Mouse (Mus musculus) limb, embryonic 15.5 days (tissue): ENCODE results near the gene Fbxl17. TPM values are rescaled to one million over a fixed set of nuclear protein-coding genes. Genes with fewer than 3 reads are reported as not detected.

Source experiments
- ATAC-seq: fragments of 200-750 bp; cut with Nextera tagmentation; 2 replicates; pipeline ENCODE4 v1.8.0; 2017; ENCODE audit warnings: low read depth, moderate TSS enrichment; ENCODE audit not compliant: insufficient number of reproducible peaks, low FRiP score, low TSS enrichment
- H3K27ac ChIP-seq: fragments of 300-500 bp; sonication (generic); 2 replicates; pipeline ENCODE4 v1.5.1; 2015; ENCODE audit warnings: moderate library complexity, mild to moderate bottlenecking, inconsistent platforms
- H3K27me3 ChIP-seq: fragments of 300-500 bp; sonication (generic); 2 replicates; pipeline ENCODE4 v1.6.1; 2015; ENCODE audit warnings: inconsistent platforms
- H3K36me3 ChIP-seq: fragments of 300-500 bp; sonication (generic); 2 replicates; pipeline ENCODE4 v1.6.1; 2015; ENCODE audit warnings: inconsistent platforms
- H3K4me1 ChIP-seq: fragments of 300-500 bp; sonication (generic); 2 replicates; pipeline ENCODE4 v1.6.1; 2015; ENCODE audit warnings: inconsistent platforms
- H3K4me2 ChIP-seq: fragments of 300-500 bp; sonication (generic); 2 replicates; pipeline ENCODE4 v1.6.1; 2015; ENCODE audit warnings: mild to moderate bottlenecking, inconsistent platforms
- H3K4me3 ChIP-seq: fragments of 300-500 bp; sonication (generic); 2 replicates; pipeline ENCODE4 v1.5.1; 2015; ENCODE audit warnings: mild to moderate bottlenecking, inconsistent platforms
- H3K9ac ChIP-seq: fragments of 300-500 bp; sonication (generic); 2 replicates; pipeline ENCODE4 v1.6.1; 2015; ENCODE audit warnings: inconsistent platforms
- H3K9me3 ChIP-seq: fragments of 300-500 bp; sonication (generic); 2 replicates; pipeline ENCODE4 v1.6.1; 2016; ENCODE audit warnings: inconsistent platforms
- WGBS: fragments of 180-500 bp; shearing (Covaris S2); methylation state at CpG from one replicate; pipeline ENCODE4 v1.1.7; 2015; 5-methylcytosine and 5-hydroxymethylcytosine counted together
- polyA plus RNA-seq: library from polyadenylated mRNA; unstranded; fragments of >200 nt; fragmentation: Nextera tagmentation; extraction: Ambion mirVana; gene quantifications from 2 replicates; pipeline ENCODE4 v1.2.1, GENCODE M21; 2015

The Fbxl17 gene
- polyA plus RNA-seq, 1 experiment from 2014 or later, result 7.8 TPM

DNA sequence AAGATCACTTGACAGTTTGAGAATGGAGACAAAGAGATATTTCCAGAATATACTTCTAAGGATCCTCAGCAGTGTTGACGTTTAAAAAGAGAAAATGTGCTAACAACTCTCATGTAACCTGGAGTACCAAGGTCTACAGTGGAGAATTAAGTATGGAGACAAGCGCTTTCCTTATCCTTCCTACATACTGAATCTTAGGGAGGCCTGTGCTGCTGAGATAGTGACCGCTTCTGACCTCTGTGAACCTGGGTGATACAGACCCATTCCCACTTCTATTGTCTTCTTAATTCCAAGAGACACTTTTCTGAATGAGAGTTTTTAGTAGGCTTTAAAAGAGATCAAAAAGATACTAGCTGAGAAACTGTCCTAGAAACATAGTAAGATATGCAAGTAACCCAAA lies 278.2 kb downstream of the Fbxl17 start:
- Histone ChIP-seq H3K27me3 (no peaks in the 10 kb centered on the region), H3K36me3 (no peaks in the 10 kb centered on the region), H3K4me1 (no peaks in the 10 kb centered on the region), H3K9ac (no peak overlapping the region), H3K4me2 (no peak overlapping the region), H3K9me3 (no peaks in the 10 kb centered on the region), H3K27ac (no peak overlapping the region), H3K4me3 (no peak overlapping the region)
- 86% methylated on average over 3 of the region's 3 CpGs for WGBS
- no peak for ATAC-seq

DNA sequence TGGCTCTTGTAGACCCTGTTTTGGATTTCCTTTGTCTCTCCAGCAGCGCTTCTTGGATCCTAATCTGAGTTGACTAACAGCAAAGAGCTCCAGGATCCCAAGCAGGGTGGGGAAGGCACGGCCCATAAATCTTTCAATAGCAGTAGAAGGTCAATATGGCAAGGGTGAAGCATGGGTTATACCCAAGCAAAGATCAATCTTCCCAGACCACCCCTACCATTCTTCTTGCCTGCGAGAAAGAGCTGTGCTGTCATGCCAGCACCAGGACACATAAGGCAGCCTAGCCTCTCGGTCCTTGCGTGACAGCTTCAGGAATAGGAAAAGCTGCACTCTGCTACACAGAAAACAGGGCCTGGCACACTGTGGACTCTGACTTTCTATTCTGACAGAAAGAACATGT lies 279.0 kb downstream of the Fbxl17 start:
- Histone ChIP-seq H3K4me2 (no peak overlapping the region), H3K36me3 (no peaks in the 10 kb centered on the region), H3K4me1 (no peaks in the 10 kb centered on the region), H3K9ac (no peak overlapping the region), H3K27me3 (no peaks in the 10 kb centered on the region), H3K27ac (no peak overlapping the region), H3K4me3 (no peak overlapping the region), H3K9me3 (no peaks in the 10 kb centered on the region)
- WGBS, result 68% methylated on average over 5 of the region's 5 CpGs
- ATAC-seq, result no peak

DNA sequence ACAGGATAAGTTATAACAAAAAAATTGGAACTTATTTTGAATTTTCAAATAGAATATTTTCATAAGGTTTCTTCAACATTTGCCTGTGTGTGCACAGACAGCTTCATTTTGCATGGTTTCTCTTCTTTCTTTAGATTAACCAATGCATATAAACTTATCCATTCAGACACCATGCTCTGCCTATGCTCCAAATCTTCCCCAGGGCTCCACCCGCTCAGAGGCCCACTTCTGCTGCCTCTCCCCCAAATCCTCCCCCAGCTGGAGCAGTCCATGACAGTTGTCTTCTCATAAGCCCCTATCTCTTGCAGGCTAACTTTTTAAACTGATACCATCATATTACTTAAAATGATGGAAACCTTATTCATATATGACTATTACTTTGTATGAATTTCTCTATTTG lies 282.8 kb downstream of the Fbxl17 start:
- no peak overlapping the region for H3K4me2 ChIP-seq
- H3K4me3 ChIP-seq, result no peak overlapping the region
- H3K27ac ChIP-seq, result no peak overlapping the region
- ATAC-seq, result no peak
- 77% methylated on average over 1 of the region's 1 CpGs for WGBS
- no peaks in the 10 kb centered on the region for H3K36me3 ChIP-seq
- no peak overlapping the region for H3K9ac ChIP-seq
- no peaks in the 10 kb centered on the region for H3K4me1 ChIP-seq
- H3K27me3 ChIP-seq, result no peaks in the 10 kb centered on the region
- no peaks in the 10 kb centered on the region for H3K9me3 ChIP-seq

DNA sequence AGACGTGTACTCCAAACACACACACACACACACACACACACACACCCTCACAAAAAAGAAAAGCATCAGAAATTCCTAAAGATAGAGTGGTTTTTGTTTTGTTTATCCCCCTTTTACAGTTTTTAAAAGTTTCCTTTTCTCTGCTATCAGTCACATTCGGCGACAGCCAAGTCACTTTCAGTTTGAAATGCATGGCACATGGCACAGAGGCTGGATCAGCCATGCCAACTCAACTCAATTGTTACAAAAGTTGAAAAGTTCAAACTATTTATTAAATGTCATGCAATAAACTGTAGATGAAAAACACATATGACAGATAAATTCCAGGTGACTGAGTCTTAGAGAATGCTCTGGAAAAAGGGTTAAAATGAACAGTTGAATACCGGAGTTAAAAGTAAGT lies 287.8 kb downstream of the Fbxl17 start:
- no peaks in the 10 kb centered on the region for H3K27me3 ChIP-seq
- no peak overlapping the region for H3K4me3 ChIP-seq
- H3K27ac ChIP-seq, result no peak overlapping the region
- H3K9me3 ChIP-seq, result no peaks in the 10 kb centered on the region
- no peak for ATAC-seq
- H3K4me1 ChIP-seq, result 0 out of 2 replicates have a peak, but pooled peaks cover 5% of the 10 kb centered on the region
- no peaks in the 10 kb centered on the region for H3K36me3 ChIP-seq
- WGBS, result 86% methylated on average over 4 of the region's 4 CpGs
- no peak overlapping the region for H3K9ac ChIP-seq
- H3K4me2 ChIP-seq, result no peak overlapping the region

DNA sequence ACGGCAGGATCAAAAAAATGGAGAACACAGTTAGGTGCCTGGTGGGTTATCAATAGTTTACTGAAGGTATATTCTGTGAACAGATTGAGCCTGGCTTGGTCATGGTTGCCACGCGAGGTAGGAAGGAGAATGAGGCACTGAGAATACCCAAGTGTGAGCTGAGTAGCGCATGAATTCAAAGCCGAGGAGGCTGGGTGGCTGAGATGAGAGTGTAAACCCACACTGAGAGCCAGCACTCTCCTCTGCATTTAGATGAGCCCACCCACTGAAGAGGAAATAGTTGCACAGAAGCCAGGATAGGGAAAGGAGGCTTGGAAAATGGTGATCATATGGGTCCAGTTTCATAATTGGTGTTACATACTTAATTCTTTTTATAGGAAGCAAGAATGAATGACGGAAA lies 290.7 kb downstream of the Fbxl17 start:
- H3K27ac ChIP-seq, result no peak overlapping the region
- no peak overlapping the region for H3K4me3 ChIP-seq
- H3K9me3 ChIP-seq, result no peaks in the 10 kb centered on the region
- no peak overlapping the region for H3K9ac ChIP-seq
- H3K36me3 ChIP-seq, result no peaks in the 10 kb centered on the region
- H3K27me3 ChIP-seq, result no peaks in the 10 kb centered on the region
- 77% methylated on average over 6 of the region's 6 CpGs for WGBS
- ATAC-seq, result no peak
- no peak overlapping the region for H3K4me2 ChIP-seq
- H3K4me1 ChIP-seq, result 0 out of 2 replicates have a peak, but pooled peaks cover 5% of the 10 kb centered on the region

DNA sequence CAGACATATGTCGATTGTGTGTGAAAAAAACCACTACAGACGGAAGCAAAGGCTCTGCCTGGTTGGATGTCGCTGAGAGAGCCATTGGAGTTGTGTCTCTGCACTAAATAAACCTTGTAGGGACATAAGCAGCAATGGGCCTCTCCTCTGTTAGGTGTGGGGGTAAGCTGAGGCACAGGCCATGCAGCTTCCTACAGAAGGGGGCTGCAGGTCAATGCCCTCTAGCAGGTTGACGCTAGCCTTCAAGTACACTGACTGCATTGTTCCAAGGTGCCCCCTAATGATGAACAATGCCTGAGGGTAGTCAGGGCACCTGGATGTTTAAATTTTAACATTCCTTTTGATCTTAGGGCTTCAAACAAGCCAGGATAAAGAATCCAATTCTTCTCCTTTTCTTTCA lies 291.5 kb downstream of the Fbxl17 start:
- no peak overlapping the region for H3K27ac ChIP-seq
- no peaks in the 10 kb centered on the region for H3K27me3 ChIP-seq
- H3K36me3 ChIP-seq, result no peaks in the 10 kb centered on the region
- ATAC-seq, result no peak
- no peak overlapping the region for H3K4me2 ChIP-seq
- WGBS, result 64% methylated on average over 4 of the region's 4 CpGs
- H3K4me1 ChIP-seq, result 0 out of 2 replicates have a peak, but pooled peaks cover 5% of the 10 kb centered on the region
- no peak overlapping the region for H3K4me3 ChIP-seq
- H3K9me3 ChIP-seq, result no peaks in the 10 kb centered on the region
- H3K9ac ChIP-seq, result no peak overlapping the region

DNA sequence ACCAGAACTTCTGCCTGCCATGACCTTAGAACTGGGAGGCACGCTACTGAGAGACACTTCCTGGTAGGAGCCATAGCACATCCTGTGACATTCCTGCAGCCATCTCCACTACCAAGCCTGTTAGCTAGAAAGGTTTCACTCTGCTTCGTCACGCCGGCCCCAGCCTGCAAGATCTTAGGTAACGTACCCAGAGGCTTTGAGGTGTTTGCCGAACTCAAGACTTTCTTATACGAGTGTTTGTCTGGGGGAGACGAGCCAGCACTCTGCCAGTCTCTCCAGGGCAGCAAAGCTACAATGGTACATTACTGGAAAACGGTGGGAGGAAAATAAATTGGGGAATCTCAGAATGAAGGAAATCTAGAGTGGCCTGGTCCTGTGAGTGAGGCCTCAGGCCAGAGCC lies 292.1 kb downstream of the Fbxl17 start:
- H3K9me3 ChIP-seq, result no peaks in the 10 kb centered on the region
- no peaks in the 10 kb centered on the region for H3K27me3 ChIP-seq
- H3K4me3 ChIP-seq, result no peak overlapping the region
- H3K27ac ChIP-seq, result no peak overlapping the region
- WGBS, result 81% methylated on average over 9 of the region's 9 CpGs
- ATAC-seq, result no peak
- H3K9ac ChIP-seq, result no peak overlapping the region
- no peaks in the 10 kb centered on the region for H3K36me3 ChIP-seq
- H3K4me2 ChIP-seq, result no peak overlapping the region
- 0 out of 2 replicates have a peak, but pooled peaks cover 5% of the 10 kb centered on the region for H3K4me1 ChIP-seq

DNA sequence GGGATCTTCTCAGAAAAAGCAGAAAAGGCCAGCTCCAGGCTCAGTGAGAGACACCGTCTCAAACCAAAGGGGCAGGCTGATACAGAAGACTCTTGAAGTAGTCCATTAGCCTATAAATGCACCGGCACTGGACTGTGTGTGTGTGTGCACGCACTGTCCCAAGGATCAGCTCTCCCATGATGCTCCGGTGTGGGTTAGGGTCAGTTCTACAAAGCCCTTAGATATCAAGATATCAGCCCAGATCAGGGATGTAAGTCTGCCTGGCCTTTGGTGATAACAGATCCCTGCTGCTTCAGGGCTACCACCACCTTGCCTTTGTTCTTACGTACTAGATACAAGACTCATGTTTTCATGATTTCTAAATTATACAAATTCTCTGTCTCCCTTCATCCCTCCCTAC lies 294.5 kb downstream of the Fbxl17 start:
- Histone ChIP-seq H3K27me3 (no peaks in the 10 kb centered on the region), H3K9me3 (no peaks in the 10 kb centered on the region), H3K4me3 (no peak overlapping the region), H3K9ac (no peak overlapping the region), H3K36me3 (no peaks in the 10 kb centered on the region), H3K4me2 (no peak overlapping the region), H3K27ac (no peak overlapping the region), H3K4me1 (0 out of 2 replicates have a peak, but pooled peaks cover 5% of the 10 kb centered on the region)
- WGBS, result 96% methylated on average over 5 of the region's 5 CpGs
- ATAC-seq, result no peak

DNA sequence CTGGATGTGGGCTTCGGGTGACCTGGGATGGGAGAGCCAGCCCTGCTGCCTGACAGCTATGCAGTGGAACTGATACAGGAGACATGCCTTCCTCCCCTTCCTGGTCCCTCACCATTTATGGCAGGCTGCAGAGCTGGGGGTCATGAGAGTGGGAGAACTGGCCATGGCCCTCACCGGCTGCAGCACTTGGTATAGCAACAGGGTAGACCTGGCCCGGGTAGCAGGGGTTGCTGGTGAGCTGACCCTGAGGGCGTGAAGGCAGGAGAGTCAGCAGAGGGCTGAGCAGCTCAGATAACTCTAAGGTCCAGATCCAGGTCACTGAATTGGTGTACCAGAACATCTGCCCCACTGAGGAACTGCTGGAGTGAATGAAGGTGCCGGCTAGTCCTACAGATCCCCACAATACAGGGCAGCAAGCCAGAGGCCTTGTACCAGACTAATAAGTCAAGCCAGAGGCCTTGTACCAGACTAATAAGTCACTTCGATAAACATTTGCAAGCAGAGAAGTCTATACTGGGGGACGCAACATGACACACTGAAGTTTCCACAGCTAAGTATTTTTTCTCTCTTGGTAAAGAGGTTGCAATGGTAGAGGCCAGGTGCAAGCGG lies 296.1 kb downstream of the Fbxl17 start:
- WGBS, result 70% methylated on average over 8 of the region's 8 CpGs
- Histone ChIP-seq H3K4me1 (0 out of 2 replicates have a peak, but pooled peaks cover 5% of the 10 kb centered on the region), H3K4me3 (no peak overlapping the region), H3K36me3 (no peaks in the 10 kb centered on the region), H3K4me2 (no peak overlapping the region), H3K9ac (no peak overlapping the region), H3K27ac (no peak overlapping the region), H3K9me3 (no peaks in the 10 kb centered on the region), H3K27me3 (no peaks in the 10 kb centered on the region)
- ATAC-seq, result no peak

DNA sequence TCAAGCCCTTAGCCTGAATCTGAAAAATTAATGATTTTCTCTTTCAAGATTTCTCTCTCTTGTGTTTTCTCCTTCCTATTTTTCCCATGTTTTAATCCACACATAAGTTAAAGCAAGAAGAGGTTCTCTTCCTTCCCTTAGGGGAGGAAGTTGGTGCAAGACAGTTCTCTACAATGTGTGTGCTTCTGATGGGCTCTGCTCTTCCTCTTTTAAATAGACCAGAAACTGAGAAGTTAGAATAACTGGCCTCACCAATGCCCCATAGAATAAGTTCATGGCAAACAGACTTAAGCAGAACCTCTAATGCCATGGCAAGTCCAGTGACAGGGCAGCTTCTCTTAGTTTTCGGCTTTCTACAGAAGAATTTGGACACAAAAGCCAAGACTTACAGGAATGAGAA lies 301.1 kb downstream of the Fbxl17 start:
- ATAC-seq, result no peak
- no peak overlapping the region for H3K27ac ChIP-seq
- no peak overlapping the region for H3K9ac ChIP-seq
- H3K4me3 ChIP-seq, result no peak overlapping the region
- no peaks in the 10 kb centered on the region for H3K9me3 ChIP-seq
- no peaks in the 10 kb centered on the region for H3K4me1 ChIP-seq
- no peaks in the 10 kb centered on the region for H3K36me3 ChIP-seq
- H3K4me2 ChIP-seq, result no peak overlapping the region
- no peaks in the 10 kb centered on the region for H3K27me3 ChIP-seq
- WGBS, result 95% methylated on average over 1 of the region's 1 CpGs

DNA sequence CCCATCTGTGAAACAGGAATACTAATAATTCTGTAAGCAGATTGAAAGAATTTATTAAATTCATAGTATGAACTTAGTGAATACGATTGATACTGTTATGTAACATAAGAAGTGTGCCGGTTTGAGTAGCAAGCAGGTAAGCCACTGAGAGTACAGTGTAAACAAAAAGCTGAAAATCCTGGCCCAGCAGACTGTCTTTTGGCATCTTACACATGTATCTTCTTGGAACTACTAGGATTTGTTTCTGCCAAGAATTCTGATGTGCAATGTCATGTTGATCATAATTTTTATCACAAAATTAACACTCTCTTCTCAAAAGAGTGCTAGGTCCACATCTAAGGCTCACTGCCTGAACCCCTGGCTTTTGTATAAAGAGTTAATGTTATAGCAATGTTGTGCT lies 304.3 kb downstream of the Fbxl17 start:
- ATAC-seq, result no peak
- Histone ChIP-seq H3K4me1 (no peaks in the 10 kb centered on the region), H3K27ac (no peak overlapping the region), H3K9ac (no peak overlapping the region), H3K36me3 (no peaks in the 10 kb centered on the region), H3K4me3 (no peak overlapping the region), H3K4me2 (no peak overlapping the region), H3K9me3 (no peaks in the 10 kb centered on the region), H3K27me3 (no peaks in the 10 kb centered on the region)
- WGBS, result 88% methylated on average over 2 of the region's 2 CpGs

DNA sequence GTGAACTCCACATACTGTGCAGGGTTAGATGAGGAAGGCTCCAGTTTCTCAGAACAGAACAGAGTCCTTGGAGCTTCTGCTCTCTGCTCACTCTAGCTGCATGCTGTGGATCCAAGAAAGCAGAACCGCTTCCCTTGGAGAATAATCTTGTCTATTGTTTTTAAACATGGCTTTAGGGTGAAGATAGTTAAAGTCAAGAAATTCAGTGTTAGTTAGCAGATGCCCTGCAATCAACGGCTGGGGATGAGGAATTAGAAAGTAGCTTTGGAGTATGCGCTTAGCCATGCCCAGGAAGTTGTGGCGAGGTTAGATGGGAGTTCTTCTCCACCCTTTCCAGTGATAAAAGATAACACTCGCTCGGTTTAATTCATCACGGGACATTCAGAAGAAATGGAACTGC lies 306.6 kb downstream of the Fbxl17 start:
- Histone ChIP-seq H3K9ac (no peak overlapping the region), H3K4me1 (no peaks in the 10 kb centered on the region), H3K27ac (no peak overlapping the region), H3K4me2 (no peak overlapping the region), H3K4me3 (no peak overlapping the region), H3K9me3 (no peaks in the 10 kb centered on the region), H3K27me3 (no peaks in the 10 kb centered on the region), H3K36me3 (no peaks in the 10 kb centered on the region)
- 84% methylated on average over 7 of the region's 7 CpGs for WGBS
- no peak for ATAC-seq

DNA sequence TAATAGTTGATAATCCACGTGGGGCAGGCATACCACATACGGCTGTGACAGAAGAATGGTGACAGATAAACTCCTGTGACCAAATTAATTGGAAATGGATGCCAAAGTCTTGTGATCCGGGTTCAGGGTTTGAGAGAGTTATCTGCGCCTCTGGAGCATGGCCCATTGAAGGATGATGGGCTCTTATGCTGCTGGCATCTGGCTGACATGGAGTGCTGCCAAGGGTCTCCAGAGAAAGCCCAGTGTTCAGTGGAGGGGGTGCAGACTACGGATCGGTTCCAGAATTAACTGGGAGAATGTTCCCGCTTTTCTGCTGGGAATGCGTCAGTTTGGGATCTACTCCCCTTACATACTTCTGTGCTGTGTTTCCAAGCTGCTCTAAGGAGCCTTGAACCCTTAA lies 308.5 kb downstream of the Fbxl17 start:
- ATAC-seq, result no peak
- WGBS, result 66% methylated on average over 8 of the region's 8 CpGs
- H3K27ac ChIP-seq, result no peak overlapping the region
- H3K9ac ChIP-seq, result no peak overlapping the region
- no peaks in the 10 kb centered on the region for H3K4me1 ChIP-seq
- H3K4me2 ChIP-seq, result no peak overlapping the region
- no peaks in the 10 kb centered on the region for H3K9me3 ChIP-seq
- H3K27me3 ChIP-seq, result no peaks in the 10 kb centered on the region
- H3K4me3 ChIP-seq, result no peak overlapping the region
- no peaks in the 10 kb centered on the region for H3K36me3 ChIP-seq
